Mouse (Mus musculus) kidney, adult 18-20 months (tissue): ENCODE measurements around the gene Eml1.

ENCODE experiments used
- DNase-seq: peaks from one replicate; pipeline ENCODE4 v3.0.0; 2021

Eml1 gene

GRCm38 (mm10) chr12:108430964-108431363 is 60.2 kb downstream of the Eml1 start:
- no peak for DNase-seq

GRCm38 (mm10) chr12:108431714-108432113 is 61.0 kb downstream of the Eml1 start:
- DNase-seq = no peak

DNA sequence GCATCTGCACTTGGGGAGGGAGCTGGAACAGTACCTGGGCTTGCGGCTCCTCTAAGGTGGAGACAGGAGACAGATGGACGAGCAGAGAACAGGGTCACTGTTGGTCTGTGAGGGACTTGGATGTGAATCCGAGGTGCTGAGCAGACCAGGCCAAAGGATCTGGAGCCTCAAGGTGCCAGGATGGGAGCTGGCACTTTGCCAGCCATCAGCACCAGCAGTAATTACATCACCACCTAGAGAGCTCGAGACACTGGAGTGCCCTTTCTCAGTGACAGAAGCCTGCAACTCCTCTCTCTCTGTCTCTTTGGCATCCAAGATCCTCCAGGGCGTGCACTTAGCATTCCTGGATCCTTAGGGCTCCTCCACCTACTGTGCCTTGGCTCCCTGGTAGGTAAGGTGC is 61.8 kb downstream of the Eml1 start:
- DNase-seq = no peak

- DNase-seq = no peak
These were observed 62.3 kb downstream of the Eml1 start for GRCm38 (mm10) chr12:108433030-108433429.

DNA sequence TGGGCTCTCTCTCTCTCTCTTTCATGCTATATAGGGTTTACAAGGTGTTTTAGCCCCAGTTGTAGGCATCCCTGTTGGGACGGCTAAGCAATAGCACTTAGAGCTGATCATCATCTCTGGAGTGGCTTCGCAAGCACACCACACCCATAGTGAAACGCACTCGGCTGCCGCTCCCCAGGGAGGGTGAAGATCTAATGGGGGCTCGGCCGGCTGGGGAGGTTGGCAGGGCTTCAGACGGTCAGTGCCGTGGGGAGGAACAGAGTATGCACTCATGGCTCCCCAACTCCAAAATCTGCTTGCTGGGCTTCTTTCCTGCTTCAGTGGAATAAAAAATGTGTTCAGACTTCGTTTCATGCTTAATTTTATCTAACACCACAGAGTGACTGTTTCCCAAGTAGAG is 62.7 kb downstream of the Eml1 start:
- DNase-seq = no peak

DNA sequence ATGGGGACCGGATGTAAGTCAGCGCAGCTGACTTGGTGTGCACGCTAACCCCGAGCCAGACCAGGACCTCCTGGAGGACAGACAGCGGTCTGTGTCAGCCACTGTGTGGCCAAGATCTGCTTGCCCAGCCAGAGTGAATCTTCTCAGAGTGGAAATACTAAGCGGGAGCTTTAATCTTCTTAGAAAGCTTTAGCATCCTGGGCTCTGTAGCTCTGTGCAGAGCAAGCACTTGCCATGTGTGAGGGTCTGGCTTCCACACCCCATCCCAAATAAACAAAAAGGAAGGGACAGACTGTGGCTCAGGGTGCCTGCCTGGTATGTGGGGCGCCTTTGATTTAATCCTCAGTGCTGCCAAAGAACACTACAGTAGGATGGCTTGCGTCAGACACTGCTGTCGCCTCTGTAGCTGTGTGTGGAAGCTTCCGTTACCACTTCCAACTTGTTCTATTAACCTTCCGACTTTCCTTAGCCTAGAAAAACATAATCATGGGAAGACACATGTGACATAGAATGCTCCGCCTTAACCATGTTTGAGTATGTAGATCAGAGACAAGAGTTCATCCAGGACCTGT is 64.8 kb downstream of the Eml1 start:
- DNase-seq = no peak

DNA sequence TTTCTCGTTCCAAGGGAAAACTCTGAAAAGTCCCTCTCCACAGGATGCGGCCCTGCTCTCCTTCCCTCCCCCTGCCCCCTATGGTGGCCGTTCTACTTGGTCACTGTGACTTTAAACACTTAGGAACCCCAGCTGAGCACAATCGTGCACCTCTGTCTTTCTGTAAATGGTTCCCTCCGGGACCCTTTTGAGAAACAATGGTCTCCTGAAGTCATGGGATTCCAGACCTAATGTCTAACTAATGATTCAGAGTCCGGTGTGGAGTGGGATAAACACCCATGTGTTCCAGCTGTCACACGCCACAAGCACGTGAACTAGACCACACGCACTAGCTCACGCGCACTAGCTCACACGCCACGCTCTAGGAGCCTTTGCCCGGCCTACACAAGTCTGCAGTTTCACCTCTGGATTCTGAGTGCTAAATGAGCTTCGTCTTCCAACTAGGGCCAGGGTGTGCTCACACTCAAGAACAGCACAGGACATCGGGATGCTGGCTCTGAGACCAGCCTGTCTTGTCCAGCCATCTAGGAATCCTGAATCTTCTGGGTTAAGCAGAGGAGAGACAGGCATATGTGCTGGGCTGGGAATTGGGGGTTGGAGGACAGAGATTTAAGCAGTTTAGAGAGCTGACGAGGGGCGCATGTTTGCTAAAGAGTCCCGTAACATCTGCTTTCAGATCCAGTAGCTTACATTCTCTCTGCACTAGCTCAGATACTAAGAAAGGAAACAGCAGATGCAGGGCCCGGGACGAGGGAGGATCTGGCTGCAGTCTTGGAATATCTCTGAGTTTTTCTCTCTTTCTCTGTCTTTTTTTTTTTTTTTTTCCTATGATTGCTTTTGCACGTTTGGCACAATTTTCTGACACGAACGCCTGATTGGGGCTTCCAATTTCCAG is 65.5 kb downstream of the Eml1 start:
- DNase-seq = no peak

DNA sequence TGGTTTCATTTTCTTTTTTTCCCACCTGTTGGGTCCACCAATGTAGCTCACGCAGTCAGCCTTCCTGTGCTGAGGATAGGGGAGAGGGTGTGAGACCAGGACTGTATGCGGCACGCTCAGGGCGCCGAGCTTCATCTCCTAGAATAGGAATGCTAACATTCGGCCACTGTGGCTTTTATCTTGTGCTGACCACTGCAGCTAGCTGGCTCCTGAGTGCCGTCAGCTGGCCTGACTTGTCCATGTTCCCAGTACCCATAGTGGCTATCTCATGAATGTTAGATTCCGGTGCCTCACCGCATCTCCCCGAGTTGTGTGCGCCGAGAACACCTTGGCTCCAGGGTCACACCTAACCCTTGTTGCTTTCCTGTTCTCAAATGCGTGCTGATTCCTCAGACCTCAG is 66.7 kb downstream of the Eml1 start:
- no peak for DNase-seq

- no peak for DNase-seq
These were observed 72.5 kb downstream of the Eml1 start for GRCm38 (mm10) chr12:108443271-108443670.

GRCm38 (mm10) chr12:108443708-108444107 is 73.0 kb downstream of the Eml1 start:
- no peak for DNase-seq

GRCm38 (mm10) chr12:108444166-108445115 is 73.7 kb downstream of the Eml1 start:
- no peak for DNase-seq

DNA sequence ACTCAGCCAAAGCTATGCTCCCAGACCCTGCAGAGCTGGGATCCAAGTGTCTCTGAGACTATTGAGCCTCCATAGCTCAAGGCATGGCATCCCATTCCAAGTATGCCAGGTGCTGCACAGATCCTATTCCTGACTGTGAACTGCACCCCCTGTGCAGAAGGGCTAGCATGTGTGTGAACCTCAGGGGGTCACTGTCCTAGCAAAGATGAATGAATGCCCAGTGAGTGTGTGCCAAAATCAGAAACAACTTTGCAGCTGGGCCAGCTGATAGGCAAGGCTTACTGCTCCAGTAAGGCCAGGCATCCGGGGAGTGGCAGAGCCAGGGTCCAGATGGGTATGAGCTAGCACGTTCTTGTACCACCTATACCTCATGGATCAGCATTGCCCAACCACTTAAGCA is 76.0 kb downstream of the Eml1 start:
- DNase-seq = no peak

- DNase-seq = no peak
These were observed 77.6 kb downstream of the Eml1 start for GRCm38 (mm10) chr12:108448396-108448795.

GRCm38 (mm10) chr12:108449935-108450334 is 79.2 kb downstream of the Eml1 start:
- DNase-seq = peak; percentile 12

- DNase-seq = no peak
These were observed 79.8 kb downstream of the Eml1 start for GRCm38 (mm10) chr12:108450546-108450945.

DNA sequence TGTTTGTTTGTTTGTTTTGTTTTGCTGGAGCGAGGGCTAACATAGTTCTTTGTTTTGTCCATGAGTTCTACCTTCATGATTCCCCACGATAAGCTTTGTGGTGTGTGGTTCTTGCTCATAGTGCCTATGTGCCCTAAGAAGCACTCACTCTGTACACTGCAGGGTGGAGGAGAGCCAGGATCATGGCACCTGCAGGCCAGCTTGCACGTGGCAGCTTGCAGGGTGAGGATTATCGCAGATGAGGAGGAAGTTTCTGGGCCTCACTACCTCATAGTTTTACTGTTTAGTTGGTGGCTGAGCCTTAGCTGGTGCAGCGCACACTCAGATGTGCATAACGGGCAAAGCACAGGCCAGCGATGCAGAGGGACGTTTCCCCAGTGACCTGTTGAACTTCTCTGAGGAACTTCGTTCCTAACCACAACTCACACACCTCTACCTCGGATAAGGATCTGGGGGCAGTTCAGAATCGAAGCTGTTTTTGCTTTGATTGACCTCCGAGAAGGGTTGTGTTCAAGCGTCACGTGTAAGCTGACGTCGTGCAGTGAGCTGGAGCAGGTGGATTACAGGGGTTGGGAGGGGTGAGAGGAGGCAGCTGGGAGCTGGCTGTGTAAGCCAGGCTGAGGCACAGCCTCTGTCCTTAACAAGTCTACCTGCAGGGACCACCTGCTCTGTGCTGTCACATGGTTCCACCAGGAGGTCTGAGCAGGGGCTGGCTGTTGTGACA is 81.6 kb downstream of the Eml1 start:
- DNase-seq = no peak

- no peak for DNase-seq
These were observed 82.8 kb downstream of the Eml1 start for GRCm38 (mm10) chr12:108453561-108454044.

- no peak for DNase-seq
These were observed 84.2 kb downstream of the Eml1 start for GRCm38 (mm10) chr12:108455004-108455403.

GRCm38 (mm10) chr12:108472898-108473297 is 102.1 kb downstream of the Eml1 start:
- no peak for DNase-seq

GRCm38 (mm10) chr12:108474440-108474839 is 103.7 kb downstream of the Eml1 start:
- no peak for DNase-seq

- no peak for DNase-seq
These were observed 108.0 kb downstream of the Eml1 start for GRCm38 (mm10) chr12:108478714-108479113.

GRCm38 (mm10) chr12:108480704-108481365 is 110.1 kb downstream of the Eml1 start:
- DNase-seq = no peak
